Mouse (Mus musculus) cerebellum, adult 2 months (tissue): ENCODE measurements around the gene Wdr24. TPM values are rescaled to one million over a fixed set of nuclear protein-coding genes. Genes with fewer than 3 reads are reported as not detected.

ENCODE experiments used
- DNase-seq, 2 experiments: peaks; one replicate each; pipeline ENCODE4 v3.0.0; 2021
- H3K27ac ChIP-seq: fragments of 200-500 bp; 2 replicates; pipeline ENCODE4 v1.5.1; 2012; ENCODE audit warnings: low read length, control low read depth, inconsistent platforms; ENCODE audit not compliant: insufficient read depth
- H3K27me3 ChIP-seq: fragments of 200-500 bp; 2 replicates; pipeline ENCODE4 v1.6.1; 2012; ENCODE audit warnings: inconsistent platforms, mild to moderate bottlenecking, low read length, moderate library complexity; ENCODE audit not compliant: control insufficient read depth, insufficient read depth
- H3K4me1 ChIP-seq: fragments of 200-500 bp; 2 replicates; pipeline ENCODE4 v1.6.1; 2011; ENCODE audit warnings: low read length; ENCODE audit not compliant: control insufficient read depth, insufficient read depth
- H3K4me3 ChIP-seq: fragments of 200-500 bp; replicated peaks from 2 replicates; pipeline ENCODE3; 2011; ENCODE audit warnings: mild to moderate bottlenecking, low read depth, low read length, control low read depth; ENCODE audit not compliant: insufficient read depth
- CTCF ChIP-seq: fragments of 200-500 bp; IDR thresholded peaks from 2 replicates; pipeline ENCODE4 v1.5.1; 2011; ENCODE audit warnings: low read depth, mild to moderate bottlenecking, control low read depth, low read length, moderate library complexity, borderline replicate concordance; ENCODE audit not compliant: insufficient read depth
- POLR2A ChIP-seq: fragments of 200-500 bp; IDR thresholded peaks from 2 replicates; pipeline ENCODE4 v1.6.1; 2011; ENCODE audit warnings: low read length, control low read depth, borderline replicate concordance; ENCODE audit not compliant: insufficient read depth
- WGBS: fragments of 180-500 bp; shearing (Covaris S2); methylation state at CpG from one replicate; pipeline ENCODE4 v1.1.7; 2018; 5-methylcytosine and 5-hydroxymethylcytosine counted together
- polyA plus RNA-seq: library from polyadenylated mRNA; depleted of rRNA; stranded (reverse); fragments of >200 nt; gene quantifications from 2 replicates; pipeline ENCODE4 v1.2.3, GENCODE M21; 2012

Wdr24 gene
- polyA plus RNA-seq, 1 experiment, result 32.8 TPM

DNA sequence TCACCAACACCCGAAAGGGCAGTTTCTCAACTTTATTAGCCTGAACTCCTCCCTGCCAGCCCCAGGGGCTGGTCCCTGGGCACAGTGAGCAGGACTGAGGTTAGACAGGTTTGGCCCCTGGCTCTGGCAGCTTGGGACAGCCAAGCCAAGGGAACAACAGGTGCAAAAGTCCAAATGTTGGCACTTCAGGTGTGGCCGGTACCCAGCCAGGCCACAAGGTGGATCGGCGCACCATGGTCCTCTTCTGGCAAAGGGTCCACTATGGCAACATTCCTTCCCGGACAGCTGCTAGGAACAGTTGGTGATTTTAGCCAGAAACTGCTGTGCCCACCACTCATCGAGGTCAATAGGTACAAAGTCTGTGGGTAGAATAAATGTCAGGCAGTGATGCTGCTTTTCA lies 40.3 kb downstream of the Wdr24 start:
- WGBS, result 59% methylated on average over 6 of the region's 6 CpGs
- H3K27me3 ChIP-seq, result no peaks in the 10 kb centered on the region
- H3K4me3 ChIP-seq, result no peak overlapping the region
- TF ChIP-seq CTCF (no peak), POLR2A (no peak)
- no peak for DNase-seq
- no peak overlapping the region for H3K27ac ChIP-seq
- peaks cover 12% of the 10 kb centered on the region for H3K4me1 ChIP-seq

DNA sequence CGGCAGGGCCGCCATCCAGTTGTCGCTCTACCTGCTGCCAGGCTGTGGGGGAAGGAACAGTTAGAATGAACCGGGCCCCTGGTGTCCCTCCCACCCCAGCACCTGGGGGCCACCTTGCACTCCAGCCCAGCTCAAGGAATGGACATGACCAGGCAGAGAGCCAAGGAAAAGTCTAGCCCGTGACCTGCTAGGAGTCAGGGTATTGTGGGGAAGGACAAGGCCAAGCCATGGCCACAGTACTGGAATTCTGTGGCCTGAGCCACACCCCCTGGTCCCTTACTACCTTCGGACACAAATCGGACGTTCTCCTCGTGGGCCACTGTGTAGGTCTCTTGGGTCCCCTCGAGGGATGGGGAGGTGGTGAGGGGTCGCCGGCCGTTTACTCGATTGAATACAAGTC lies 40.9 kb downstream of the Wdr24 start:
- WGBS, result 83% methylated on average over 14 of the region's 14 CpGs
- Histone ChIP-seq H3K4me3 (no peak overlapping the region), H3K4me1 (peaks cover 16% of the 10 kb centered on the region), H3K27me3 (no peaks in the 10 kb centered on the region), H3K27ac (no peak overlapping the region)
- no peak for TF ChIP-seq POLR2A
- TF ChIP-seq CTCF, result no peak
- DNase-seq, result no peak

DNA sequence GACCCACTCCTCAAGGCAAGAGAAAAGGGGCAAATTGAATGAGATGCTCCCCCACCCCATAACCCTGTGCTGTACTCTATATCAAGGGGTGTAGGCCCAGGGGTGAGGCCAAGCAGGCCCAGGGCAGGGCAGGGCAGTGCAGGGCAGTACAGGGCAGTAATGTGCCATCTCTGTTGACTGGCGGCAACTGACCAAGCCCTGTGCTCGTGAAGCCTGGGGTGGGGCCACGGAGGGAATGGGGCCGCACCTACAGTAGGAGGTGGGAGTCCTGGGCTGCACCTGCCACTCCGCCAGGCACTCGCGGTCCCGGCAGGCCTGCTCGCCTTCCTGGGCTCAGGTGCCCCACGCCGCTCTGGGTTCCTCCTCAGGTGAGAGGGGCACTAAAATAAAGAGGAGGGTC lies 41.9 kb downstream of the Wdr24 start:
- Histone ChIP-seq H3K27ac (no peak overlapping the region), H3K27me3 (no peaks in the 10 kb centered on the region), H3K4me3 (no peak overlapping the region), H3K4me1 (peaks cover 14% of the 10 kb centered on the region)
- 89% methylated on average over 11 of the region's 11 CpGs for WGBS
- no peak for DNase-seq
- TF ChIP-seq POLR2A (no peak), CTCF (no peak)

GRCm38 (mm10) chr17:25866172-25866571 lies 42.7 kb downstream of the Wdr24 start:
- DNase-seq, result no peak
- H3K27ac ChIP-seq, result no peak overlapping the region
- H3K27me3 ChIP-seq, result no peaks in the 10 kb centered on the region
- peaks cover 8% of the 10 kb centered on the region for H3K4me1 ChIP-seq
- TF ChIP-seq POLR2A, result no peak
- 85% methylated on average over 3 of the region's 3 CpGs for WGBS
- H3K4me3 ChIP-seq, result no peak overlapping the region

- H3K27ac ChIP-seq, result peak overlapping the region; percentile 42
- TF ChIP-seq CTCF (no peak), POLR2A (no peak)
- DNase-seq, result no peak
- peaks cover 8% of the 10 kb centered on the region for H3K4me1 ChIP-seq
- H3K4me3 ChIP-seq, result peak overlapping the region; percentile 82
- 11% methylated on average over 7 of the region's 7 CpGs for WGBS
- no peaks in the 10 kb centered on the region for H3K27me3 ChIP-seq
Observed at GRCm38 (mm10) chr17:25867509-25867835, 44.0 kb downstream of the Wdr24 start.

DNA sequence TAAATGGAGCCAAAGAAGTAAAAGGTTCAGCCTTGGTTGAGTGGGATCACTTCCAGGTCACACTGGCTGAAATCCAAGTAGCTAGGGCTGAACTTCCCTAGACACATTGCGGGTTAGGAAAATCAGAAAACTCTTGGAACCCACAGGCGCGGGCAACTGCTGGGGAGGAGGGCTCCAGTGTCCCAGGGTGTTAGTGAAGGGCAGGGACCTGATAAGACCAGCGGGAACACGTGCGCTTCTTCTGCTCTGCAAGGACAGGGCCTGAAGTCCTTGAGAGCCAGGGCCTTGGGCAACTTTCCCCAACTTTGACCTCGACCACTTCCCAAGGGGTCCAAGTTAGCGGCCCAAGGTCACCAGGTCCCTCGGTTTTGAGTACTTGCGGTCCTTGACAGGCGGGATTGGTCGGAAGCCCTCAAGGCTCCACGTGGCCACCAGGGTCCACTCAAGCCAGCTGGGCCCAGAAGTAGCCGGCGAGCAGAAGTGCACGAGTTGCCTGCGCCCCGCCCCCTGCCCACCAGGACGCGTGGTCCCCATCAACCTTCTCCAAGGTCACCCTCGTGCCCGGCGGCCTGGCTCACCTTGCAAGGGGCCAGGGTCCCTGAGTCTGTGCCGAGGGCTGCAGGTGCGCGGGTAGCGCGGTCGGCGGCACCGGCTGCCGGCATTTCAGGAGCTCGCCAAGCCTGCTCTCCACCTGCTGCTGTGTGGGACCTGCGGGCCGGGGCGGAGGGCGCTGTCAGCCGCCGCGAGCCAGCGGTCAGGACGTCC lies 44.6 kb downstream of the Wdr24 start:
- peak in 1 of 2 experiments; percentile 62 for DNase-seq
- under 1% methylated on average over 42 of the region's 42 CpGs for WGBS
- Histone ChIP-seq H3K27ac (peak overlapping the region; percentile 42), H3K4me1 (peaks cover 8% of the 10 kb centered on the region), H3K27me3 (no peaks in the 10 kb centered on the region), H3K4me3 (peak overlapping the region; percentile 82)
- TF ChIP-seq POLR2A (no peak), CTCF (no peak)

GRCm38 (mm10) chr17:25868601-25869191 lies 45.3 kb downstream of the Wdr24 start, which contains the start of gene Mcrip2:
Gene Mcrip2, minus strand, starts transcription at chr17:25868764.
- H3K4me3 ChIP-seq, result peak within 1 kb of the TSS; percentile 82
- peak; percentile 84 to 85 for DNase-seq
- H3K27ac ChIP-seq, result peak within 1 kb of the TSS; percentile 83
- peaks cover 8% of the 10 kb centered on the region for H3K4me1 ChIP-seq
- under 1% methylated on average over 22 of the region's 24 CpGs for WGBS
- peak; percentile 39; the same call in 1 of the 2 replicates for TF ChIP-seq POLR2A
- no peak for TF ChIP-seq CTCF
- no peaks in the 10 kb centered on the region for H3K27me3 ChIP-seq

- peaks cover 11% of the 10 kb centered on the region for H3K4me1 ChIP-seq
- H3K4me3 ChIP-seq, result no peak overlapping the region
- WGBS, result 82% methylated on average over 8 of the region's 8 CpGs
- H3K27me3 ChIP-seq, result no peaks in the 10 kb centered on the region
- TF ChIP-seq CTCF, result no peak
- TF ChIP-seq POLR2A, result no peak
- no peak overlapping the region for H3K27ac ChIP-seq
- no peak for DNase-seq
Observed at GRCm38 (mm10) chr17:25869498-25869897, 46.1 kb downstream of the Wdr24 start.
